Mouse (Mus musculus) spleen, embryonic (tissue): ENCODE measurements around the gene Olfr1051.
"Not testable (repeated sequence)": the region's sequence is repeated elsewhere in the genome, so short reads cannot be mapped to it uniquely, and the experiment has no call there.

Experiments used
- CTCF ChIA-PET: fragments of 350-600 bp; sonication (Branson Sonifier 250); formaldehyde crosslinking; loops from one replicate; lab custom pipeline; 2022; lab: Charles Lee

Gene Olfr1051

GRCm38 (mm10) chr2:86278988-86279387 lies at the start of gene Olfr1051:
Olfr1051 (minus strand) TSS chr2:86279088.
- CTCF ChIA-PET: not testable (repeated sequence)

DNA sequence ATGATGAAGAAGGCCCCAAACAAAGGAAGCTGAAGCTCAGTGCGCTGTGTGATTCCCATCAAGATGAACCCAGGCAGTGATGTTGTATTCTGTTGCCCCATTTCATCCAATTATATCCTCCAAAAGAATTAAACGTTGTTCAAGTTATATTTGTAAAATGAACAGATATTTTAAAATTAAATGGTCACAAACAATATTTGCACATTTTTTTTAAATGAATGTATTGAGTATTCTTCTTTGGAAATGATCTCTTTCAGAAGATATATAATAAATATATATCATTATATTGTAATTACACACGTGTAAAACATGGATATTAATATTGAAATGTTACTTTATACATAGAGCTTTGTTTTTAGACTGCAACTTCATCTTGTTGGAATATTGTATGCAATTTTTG lies 36.3 kb upstream of the Olfr1051 start, which contains the start of gene Olfr1053:
TSS of gene Olfr1053 (minus strand) at position 101 of the 400 bp plus-strand sequence.
- CTCF ChIA-PET: no interaction called here

DNA sequence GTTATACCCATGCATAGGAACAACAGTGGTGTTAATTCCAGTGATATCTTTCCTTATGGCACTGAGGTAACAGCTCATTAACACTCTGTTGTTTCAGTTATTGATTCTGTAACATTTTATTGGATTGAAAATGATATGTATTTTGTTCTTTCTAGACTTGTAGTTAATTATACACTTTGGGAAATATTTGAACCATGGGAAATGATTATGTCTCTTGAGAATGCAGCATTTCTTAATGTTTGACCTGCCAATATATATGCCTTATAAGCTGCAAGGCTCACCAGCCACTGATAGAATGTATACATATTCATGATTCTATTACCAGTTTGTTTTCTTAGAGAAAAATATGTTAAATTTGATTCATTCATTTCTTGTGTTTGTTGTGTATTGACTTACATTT lies 13.3 kb upstream of the Olfr1051 start, which contains the start of gene Olfr1052:
TSS of gene Olfr1052 (plus strand) at position 301 of the 400 bp plus-strand sequence.
- CTCF ChIA-PET: no interaction called here

DNA sequence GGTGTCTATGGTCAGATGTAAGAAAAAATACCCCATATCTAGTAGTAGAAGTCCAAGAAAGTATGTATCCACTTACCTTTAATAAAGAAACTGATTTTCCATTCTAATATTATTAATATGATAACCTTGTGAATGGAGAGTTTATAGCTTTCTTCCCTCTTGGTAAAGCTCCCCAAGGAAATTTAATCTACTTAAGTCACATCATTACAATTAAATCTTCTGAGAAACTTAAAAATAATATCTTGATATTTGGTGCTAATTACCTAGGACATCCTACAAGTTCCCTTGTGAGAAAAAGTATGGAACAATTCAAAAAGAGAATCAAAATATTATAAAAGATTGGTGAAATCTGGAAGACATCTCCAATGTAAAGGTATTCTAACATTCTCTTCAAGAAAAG lies 20.7 kb downstream of the Olfr1051 start, which contains the start of gene Olfr1049:
TSS of gene Olfr1049 (minus strand) at position 101 of the 400 bp plus-strand sequence.
- CTCF ChIA-PET: not testable (repeated sequence)

- CTCF ChIA-PET: no interaction called here
These were observed 38.7 kb downstream of the Olfr1051 start, which contains the start of gene Olfr1048 for GRCm38 (mm10) chr2:86240189-86240588. Olfr1048 (minus strand) TSS chr2:86240289.

DNA sequence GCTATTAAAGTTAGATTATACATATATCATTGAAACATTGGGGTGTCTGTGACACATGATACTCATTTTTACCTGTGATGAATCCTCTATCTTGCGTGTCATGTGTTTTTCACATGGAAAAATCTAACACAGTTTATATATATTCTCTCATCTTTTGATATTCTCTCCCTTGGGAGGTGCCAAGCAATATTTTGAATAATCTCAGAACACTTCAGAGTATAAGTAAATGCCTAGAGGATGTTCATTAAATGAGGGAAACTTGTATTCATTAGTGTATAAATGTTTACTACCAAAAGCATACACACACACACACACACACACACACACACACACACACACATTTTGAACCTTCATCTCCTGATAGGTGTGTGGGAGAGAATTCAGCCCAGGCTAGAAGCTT lies 47.6 kb downstream of the Olfr1051 start, which contains the start of gene Olfr1047:
TSS of gene Olfr1047 (minus strand) at position 101 of the 400 bp plus-strand sequence.
- CTCF ChIA-PET: no interaction called here
